Mouse (Mus musculus) forebrain, embryonic 14.5 days (tissue): ENCODE measurements around the gene Ccdc187. TPM values are rescaled to one million over a fixed set of nuclear protein-coding genes. Genes with fewer than 3 reads are reported as not detected.

ENCODE experiments used
- ATAC-seq: fragments of 200-750 bp; cut with Nextera tagmentation; 2 replicates; pipeline ENCODE4 v1.8.0; 2017; ENCODE audit warnings: mild to moderate bottlenecking, moderate library complexity
- DNase-seq: peaks from one replicate; pipeline ENCODE4 v3.0.0-alpha.2; 2015; ENCODE audit warnings: low spot score
- H3K27ac ChIP-seq: fragments of 300-500 bp; sonication (generic); 2 replicates; pipeline ENCODE4 v1.5.1; 2014; ENCODE audit warnings: low read depth, mild to moderate bottlenecking, control low read depth, low read length, moderate library complexity
- H3K27me3 ChIP-seq: fragments of 300-500 bp; sonication (generic); replicated peaks from 2 replicates; pipeline ENCODE4 v1.6.1; 2014; ENCODE audit warnings: low read length, control low read depth, mixed read lengths; ENCODE audit not compliant: control insufficient read depth, insufficient read depth
- H3K36me3 ChIP-seq: fragments of 300-500 bp; sonication (generic); 2 replicates; pipeline ENCODE4 v1.6.1; 2014; ENCODE audit warnings: low read length, control low read depth; ENCODE audit not compliant: control insufficient read depth, insufficient read depth
- H3K4me1 ChIP-seq: fragments of 300-500 bp; sonication (generic); 2 replicates; pipeline ENCODE4 v1.6.1; 2014; ENCODE audit warnings: antibody characterized with exemption, low read length, control low read depth; ENCODE audit not compliant: control insufficient read depth, insufficient read depth
- H3K4me2 ChIP-seq: fragments of 300-500 bp; sonication (generic); 2 replicates; pipeline ENCODE4 v1.6.1; 2014; ENCODE audit warnings: mild to moderate bottlenecking, control low read depth, low read length
- H3K4me3 ChIP-seq: fragments of 300-500 bp; sonication (generic); 2 replicates; pipeline ENCODE4 v1.5.1; 2014; ENCODE audit warnings: low read depth, low read length, control low read depth
- H3K9ac ChIP-seq: fragments of 300-500 bp; sonication (generic); 2 replicates; pipeline ENCODE4 v1.6.1; 2014; ENCODE audit warnings: mild to moderate bottlenecking, low read length, control low read depth, moderate library complexity
- H3K9me3 ChIP-seq: fragments of 300-500 bp; sonication (generic); replicated peaks from 2 replicates; pipeline ENCODE4 v1.6.1; 2016; ENCODE audit warnings: low read length, control low read depth, mixed read lengths; ENCODE audit not compliant: control insufficient read depth
- WGBS: fragments of 180-500 bp; shearing (Covaris S2); extraction: QIAGEN DNeasy Blood & Tissue Kit; methylation state at CpG from one replicate; pipeline ENCODE4 v1.1.7; 2014; 5-methylcytosine and 5-hydroxymethylcytosine counted together
- polyA plus RNA-seq: library from polyadenylated mRNA; unstranded; fragments of >200 nt; fragmentation: Nextera tagmentation; extraction: Ambion mirVana; gene quantifications from 2 replicates; pipeline ENCODE4 v1.2.1, GENCODE M21; 2014

The Ccdc187 gene
- polyA plus RNA-seq, 1 experiment from 2014 or later = 0.17 TPM

DNA sequence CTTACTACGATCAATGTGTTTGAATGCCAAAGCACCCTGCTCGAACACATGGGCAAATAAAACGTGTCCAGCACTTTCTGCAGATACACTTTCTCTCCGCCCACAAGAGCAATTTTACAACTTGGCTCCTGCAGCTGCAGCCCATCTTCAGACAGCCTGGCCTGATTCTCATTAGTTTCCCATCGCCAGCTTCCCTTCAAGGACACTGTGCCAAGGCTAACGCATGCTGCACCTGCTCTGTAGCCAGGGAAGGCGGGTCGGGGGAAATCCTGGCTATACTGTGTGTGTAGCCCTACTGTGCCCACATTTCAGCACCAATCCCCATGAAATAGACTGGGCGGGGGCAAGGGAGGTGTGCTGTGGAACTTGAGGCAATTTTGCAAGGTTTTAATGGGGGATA, 54.0 kb downstream of the Ccdc187 start:
- H3K4me2 ChIP-seq = no peak overlapping the region
- 55% methylated on average over 9 of the region's 9 CpGs for WGBS
- peaks cover 5% of the 10 kb centered on the region; the same call in 1 of the 2 replicates for H3K4me1 ChIP-seq
- no peaks in the 10 kb centered on the region for H3K9me3 ChIP-seq
- H3K9ac ChIP-seq = no peak overlapping the region
- H3K4me3 ChIP-seq = no peak overlapping the region
- H3K27me3 ChIP-seq = no peaks in the 10 kb centered on the region
- H3K27ac ChIP-seq = no peak overlapping the region; the same call in 1 of the 2 replicates
- no peak for ATAC-seq
- no peaks in the 10 kb centered on the region for H3K36me3 ChIP-seq
- DNase-seq = peak; percentile 53

DNA sequence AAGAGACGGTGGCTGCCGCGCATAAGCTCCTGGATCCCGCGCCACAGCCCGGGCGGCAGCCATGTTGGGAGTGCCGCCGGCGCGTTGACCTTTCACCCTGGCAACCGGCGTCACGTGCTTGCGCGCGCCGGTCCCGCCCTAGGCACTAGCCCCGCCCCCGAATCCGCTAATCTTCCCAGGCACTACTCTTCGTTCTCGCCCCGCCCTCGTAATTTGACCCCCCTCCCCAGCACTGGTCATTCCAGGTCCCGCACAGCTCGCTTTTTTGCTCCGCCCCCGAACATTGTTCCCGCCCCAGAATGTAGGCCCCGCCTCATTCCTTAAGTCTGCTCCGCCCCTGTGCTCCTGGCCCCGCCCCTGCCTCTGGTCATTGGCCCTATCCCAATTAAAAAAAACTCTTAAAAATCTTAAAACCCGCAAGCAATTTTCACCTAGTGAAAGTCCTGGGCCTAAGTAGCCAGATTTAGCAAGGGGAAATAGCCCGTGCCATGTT, 57.0 kb downstream of the Ccdc187 start, which contains the start of gene Qsox2:
Gene Qsox2, minus strand, starts transcription at position 236 of the 493 bp plus-strand sequence.
- no peaks in the 10 kb centered on the region for H3K36me3 ChIP-seq
- H3K27me3 ChIP-seq = no peaks in the 10 kb centered on the region
- peak within 1 kb of the TSS; percentile 85 for H3K9ac ChIP-seq
- ATAC-seq (peak; percentile 87), DNase-seq (peak; percentile 93)
- WGBS = 2% methylated on average over 18 of the region's 36 CpGs
- H3K9me3 ChIP-seq = no peaks in the 10 kb centered on the region
- peak within 1 kb of the TSS; percentile 68 for H3K27ac ChIP-seq
- peaks cover 5% of the 10 kb centered on the region; the same call in 1 of the 2 replicates for H3K4me1 ChIP-seq
- H3K4me2 ChIP-seq = peak within 1 kb of the TSS; percentile 83
- H3K4me3 ChIP-seq = peak within 1 kb of the TSS; percentile 90

DNA sequence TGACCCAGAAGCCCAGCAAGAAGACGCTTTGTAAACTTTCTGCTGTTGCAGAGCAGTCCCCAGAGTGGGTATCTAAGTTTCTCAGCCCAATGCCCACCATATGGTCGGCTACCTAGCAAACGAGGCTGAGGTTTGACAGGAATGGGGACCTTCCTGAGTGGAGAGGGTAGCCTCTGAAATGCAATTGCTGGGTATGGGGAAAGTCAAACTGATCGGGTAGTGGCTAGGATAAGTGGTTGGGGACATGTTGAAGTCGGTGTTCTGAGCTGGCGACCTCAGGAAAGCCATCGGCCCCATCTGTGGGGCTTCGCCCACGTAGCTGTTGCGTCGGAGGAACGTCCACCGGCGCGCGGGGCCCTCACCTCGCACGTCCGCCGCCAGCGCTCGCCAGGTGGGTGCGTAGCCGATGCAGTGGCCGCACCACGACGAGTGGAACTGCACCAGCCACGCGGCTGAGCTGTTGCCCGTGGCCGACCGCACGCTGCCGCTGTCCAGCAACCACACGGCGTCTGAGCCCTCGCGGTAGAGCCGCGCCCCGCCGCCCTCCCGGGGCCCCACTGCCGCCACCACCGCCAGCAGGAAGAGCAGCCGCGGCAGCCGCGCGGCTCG, 57.6 kb downstream of the Ccdc187 start:
- WGBS = under 1% methylated on average over 42 of the region's 51 CpGs
- peak overlapping the region; percentile 90 for H3K4me3 ChIP-seq

DNA sequence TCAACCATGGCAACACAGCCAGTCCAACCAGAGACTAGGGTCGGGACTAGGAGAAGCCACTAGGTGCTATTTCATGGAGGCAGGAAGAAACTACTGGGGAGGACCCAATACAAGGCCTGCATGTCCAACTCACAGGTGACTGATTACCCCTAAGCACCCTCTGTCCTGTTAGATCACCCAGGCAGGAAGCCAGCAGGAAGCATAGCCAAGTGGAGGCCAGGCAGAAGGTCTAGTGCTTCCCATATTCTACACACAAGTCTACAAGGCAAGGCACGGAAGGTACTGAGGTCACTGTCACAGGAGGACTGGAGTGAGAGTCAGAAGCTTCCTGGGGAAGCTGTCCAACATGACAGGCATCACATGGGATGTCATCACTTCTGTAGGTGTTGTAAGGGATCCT, 59.6 kb downstream of the Ccdc187 start:
- no peak overlapping the region for H3K9ac ChIP-seq
- ATAC-seq = no peak
- H3K4me2 ChIP-seq = no peak overlapping the region
- 0 out of 2 replicates have a peak, but pooled peaks cover 2% of the 10 kb centered on the region for H3K36me3 ChIP-seq
- no peak overlapping the region for H3K4me3 ChIP-seq
- no peak overlapping the region for H3K27ac ChIP-seq
- DNase-seq = no peak
- no peaks in the 10 kb centered on the region for H3K27me3 ChIP-seq
- H3K9me3 ChIP-seq = no peaks in the 10 kb centered on the region
- WGBS = 94% methylated on average over 2 of the region's 2 CpGs
- peaks cover 5% of the 10 kb centered on the region; the same call in 1 of the 2 replicates for H3K4me1 ChIP-seq

More for the DNA sequence above, 57.6 kb downstream of the Ccdc187 start:
- Histone ChIP-seq H3K27me3 (no peaks in the 10 kb centered on the region), H3K9ac (peak overlapping the region; percentile 85), H3K27ac (peak overlapping the region; percentile 68), H3K4me1 (peaks cover 5% of the 10 kb centered on the region; the same call in 1 of the 2 replicates), H3K4me2 (peak overlapping the region; percentile 83), H3K36me3 (no peaks in the 10 kb centered on the region), H3K9me3 (no peaks in the 10 kb centered on the region)
- DNase-seq = no peak
- peak; percentile 72 for ATAC-seq

DNA sequence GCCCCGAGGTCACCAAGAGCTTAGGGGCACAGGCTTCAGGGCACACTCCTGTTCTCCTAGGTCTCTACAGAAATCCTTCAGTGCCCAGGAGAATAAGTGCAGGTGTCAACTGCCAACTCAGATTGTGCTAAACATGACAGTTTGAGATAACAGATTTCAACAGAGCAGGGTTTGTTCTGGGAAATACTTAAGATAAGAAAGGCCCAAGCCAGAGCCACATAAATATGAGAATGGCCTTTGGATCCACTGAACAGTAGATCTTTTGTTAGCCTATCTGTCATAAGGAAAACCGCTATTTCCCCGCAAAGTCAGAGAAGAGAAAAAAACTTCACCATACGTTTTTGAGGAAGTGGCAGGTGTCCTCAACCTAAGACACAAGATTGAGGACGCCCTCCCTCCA, 60.1 kb downstream of the Ccdc187 start:
- ATAC-seq = no peak

DNA sequence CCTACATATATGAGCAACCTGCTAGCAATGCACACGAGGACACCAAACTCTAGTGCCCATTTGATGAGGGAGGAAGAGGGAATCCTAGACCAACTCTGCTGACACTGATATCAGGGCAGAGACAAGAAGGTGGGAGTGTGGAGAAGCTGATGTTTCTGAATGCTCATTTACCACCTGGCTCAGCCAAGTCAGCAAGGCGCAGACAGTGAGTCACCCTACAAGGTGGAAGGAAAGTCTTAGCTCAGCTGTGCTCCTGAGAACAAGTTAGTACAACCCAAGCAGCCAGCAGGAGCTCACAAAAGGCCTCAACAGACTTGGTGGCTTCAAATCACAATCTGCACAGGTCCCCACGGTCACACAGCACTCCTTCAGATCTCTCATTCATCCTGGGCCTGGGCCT, 63.0 kb downstream of the Ccdc187 start:
- 0 out of 2 replicates have a peak, but pooled peaks cover 2% of the 10 kb centered on the region for H3K36me3 ChIP-seq

More for the DNA sequence above, 60.1 kb downstream of the Ccdc187 start:
- H3K27me3 ChIP-seq = no peaks in the 10 kb centered on the region
- 0 out of 2 replicates have a peak, but pooled peaks cover 2% of the 10 kb centered on the region for H3K36me3 ChIP-seq
- H3K4me1 ChIP-seq = peaks cover 5% of the 10 kb centered on the region; the same call in 1 of the 2 replicates
- no peak for DNase-seq
- no peak overlapping the region for H3K4me3 ChIP-seq
- 87% methylated on average over 5 of the region's 5 CpGs for WGBS
- no peak overlapping the region for H3K9ac ChIP-seq
- H3K4me2 ChIP-seq = no peak overlapping the region
- no peak overlapping the region for H3K27ac ChIP-seq
- H3K9me3 ChIP-seq = no peaks in the 10 kb centered on the region

DNA sequence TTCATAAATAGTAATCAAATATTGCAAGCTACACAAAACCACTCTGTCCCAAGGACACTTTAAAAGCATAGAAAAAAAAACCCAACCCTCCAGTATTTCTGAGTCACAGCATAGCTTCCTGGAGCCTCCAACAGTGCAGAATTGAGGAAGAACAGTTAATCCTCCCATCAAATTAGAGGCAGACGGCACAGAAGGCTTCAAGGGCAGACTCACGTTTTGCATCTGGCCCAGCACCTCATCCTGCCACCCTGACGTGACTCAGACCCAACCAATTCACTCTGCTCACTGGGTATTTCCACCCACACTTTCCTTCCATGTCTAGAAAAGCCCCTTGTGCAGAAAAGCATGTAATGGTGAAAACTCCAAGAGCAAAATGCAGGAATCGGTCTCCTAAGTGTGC, 64.1 kb downstream of the Ccdc187 start:
- Histone ChIP-seq H3K27ac (no peak overlapping the region), H3K4me3 (no peak overlapping the region), H3K4me2 (no peak overlapping the region), H3K36me3 (0 out of 2 replicates have a peak, but pooled peaks cover 4% of the 10 kb centered on the region), H3K9ac (no peak overlapping the region), H3K27me3 (no peaks in the 10 kb centered on the region), H3K9me3 (no peaks in the 10 kb centered on the region), H3K4me1 (no peaks in the 10 kb centered on the region)
- DNase-seq = no peak
- no peak for ATAC-seq
- 68% methylated on average over 4 of the region's 4 CpGs for WGBS

More for the DNA sequence above, 63.0 kb downstream of the Ccdc187 start:
- ATAC-seq (no peak), DNase-seq (no peak)
- Histone ChIP-seq H3K27me3 (no peaks in the 10 kb centered on the region), H3K4me2 (no peak overlapping the region), H3K9ac (no peak overlapping the region), H3K4me3 (no peak overlapping the region), H3K27ac (no peak overlapping the region), H3K9me3 (no peaks in the 10 kb centered on the region), H3K4me1 (peaks cover 2% of the 10 kb centered on the region; the same call in 1 of the 2 replicates)
- WGBS = 80% methylated on average over 3 of the region's 3 CpGs

DNA sequence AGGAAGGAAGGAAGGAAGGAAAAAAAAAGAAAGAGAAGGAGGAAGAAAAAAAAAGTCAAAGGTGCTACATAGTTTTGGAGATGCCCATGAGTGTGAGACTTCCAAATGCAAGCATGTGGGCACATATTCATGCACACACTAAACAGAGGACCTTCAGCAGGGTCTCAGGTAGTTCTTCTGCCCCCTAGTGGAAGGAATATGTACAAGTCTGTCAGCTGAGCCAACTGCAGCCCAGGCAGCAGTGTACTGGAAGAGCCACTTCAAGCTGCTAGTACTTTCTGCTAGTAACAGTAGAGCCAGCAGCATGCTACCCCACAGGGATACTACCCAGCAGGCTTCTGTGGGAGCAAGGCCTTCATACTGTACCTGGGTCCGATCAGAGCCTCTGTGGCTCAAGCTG, 66.6 kb downstream of the Ccdc187 start:
- WGBS = 80% methylated on average over 1 of the region's 1 CpGs
- ATAC-seq (peak; percentile 83), DNase-seq (peak; percentile 92)
- no peak overlapping the region for H3K9ac ChIP-seq
- peaks cover 27% of the 10 kb centered on the region for H3K36me3 ChIP-seq
- H3K4me3 ChIP-seq = no peak overlapping the region
- no peaks in the 10 kb centered on the region for H3K27me3 ChIP-seq
- no peaks in the 10 kb centered on the region for H3K4me1 ChIP-seq
- no peak overlapping the region for H3K27ac ChIP-seq
- H3K4me2 ChIP-seq = no peak overlapping the region
- no peaks in the 10 kb centered on the region for H3K9me3 ChIP-seq

DNA sequence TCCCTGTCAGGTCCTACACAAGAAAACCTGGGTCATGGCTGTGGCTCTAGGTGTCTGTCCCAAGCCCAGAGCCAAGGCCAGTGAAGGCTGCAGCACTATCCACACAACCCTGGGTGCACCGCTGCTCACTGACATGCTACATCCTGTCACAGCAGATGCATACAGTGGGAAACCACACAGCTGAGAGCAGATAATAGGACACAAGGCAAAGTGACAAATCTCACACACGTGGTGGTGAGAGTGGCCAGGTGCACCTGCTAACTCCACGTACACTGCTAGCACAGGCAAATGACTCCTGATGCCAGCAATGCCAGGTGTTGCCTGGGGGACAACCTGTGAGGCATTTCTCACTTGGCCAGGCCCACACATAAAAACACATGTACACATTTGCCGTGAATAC, 69.1 kb downstream of the Ccdc187 start:
- H3K9ac ChIP-seq = no peak overlapping the region
- WGBS = 75% methylated on average over 4 of the region's 4 CpGs
- no peaks in the 10 kb centered on the region for H3K9me3 ChIP-seq
- H3K27ac ChIP-seq = no peak overlapping the region
- ATAC-seq (no peak), DNase-seq (no peak)
- H3K36me3 ChIP-seq = peaks cover 49% of the 10 kb centered on the region
- H3K4me3 ChIP-seq = no peak overlapping the region
- H3K4me1 ChIP-seq = no peaks in the 10 kb centered on the region
- H3K27me3 ChIP-seq = no peaks in the 10 kb centered on the region
- no peak overlapping the region for H3K4me2 ChIP-seq
